Mouse (Mus musculus) CD4-positive, CD25-positive, alpha-beta regulatory T cell, adult 2 months (primary cell): ENCODE results near the gene Kazald1.
"Not testable (repeated sequence)": the region's sequence is repeated elsewhere in the genome, so short reads cannot be mapped to it uniquely, and the experiment has no call there.

ENCODE experiments used
- DNase-seq: peaks from one replicate; pipeline ENCODE4 v3.0.0-alpha.2; 2012; ENCODE audit warnings: low read depth, low spot score

Gene Kazald1

GRCm38 (mm10) chr19:45074580-45075322, at the start of gene Kazald1:
Gene Kazald1, plus strand, starts transcription at chr19:45075241.
- peak; percentile 95 for DNase-seq

- no peak for DNase-seq
Observed at GRCm38 (mm10) chr19:45025937-45026568, 49.0 kb upstream of the Kazald1 start.

GRCm38 (mm10) chr19:45026958-45027670, 47.9 kb upstream of the Kazald1 start:
- DNase-seq = no peak

- DNase-seq = no peak
Observed at GRCm38 (mm10) chr19:45027848-45028247, 47.2 kb upstream of the Kazald1 start.

- DNase-seq = no peak
Observed at GRCm38 (mm10) chr19:45028746-45029145, 46.3 kb upstream of the Kazald1 start.

- no peak for DNase-seq
Observed at GRCm38 (mm10) chr19:45029571-45029970, 45.5 kb upstream of the Kazald1 start.

- DNase-seq = peak; percentile 84
Observed at GRCm38 (mm10) chr19:45030111-45030510, 44.9 kb upstream of the Kazald1 start.

GRCm38 (mm10) chr19:45030746-45031693, 44.0 kb upstream of the Kazald1 start:
- peak; percentile 89 for DNase-seq

- DNase-seq = peak; percentile 84
Observed at GRCm38 (mm10) chr19:45031780-45032179, 43.3 kb upstream of the Kazald1 start.

- peak; percentile 69 for DNase-seq
Observed at GRCm38 (mm10) chr19:45032570-45033332, 42.3 kb upstream of the Kazald1 start.

- DNase-seq = peak; percentile 74
Observed at GRCm38 (mm10) chr19:45036867-45037266, 38.2 kb upstream of the Kazald1 start.

- not testable (repeated sequence) for DNase-seq
Observed at GRCm38 (mm10) chr19:45038198-45038597, 36.8 kb upstream of the Kazald1 start.

- DNase-seq = no peak
Observed at GRCm38 (mm10) chr19:45040214-45040613, 34.8 kb upstream of the Kazald1 start.

- DNase-seq = no peak
Observed at GRCm38 (mm10) chr19:45044389-45044927, 30.6 kb upstream of the Kazald1 start.

GRCm38 (mm10) chr19:45045236-45045635, 29.8 kb upstream of the Kazald1 start:
- no peak for DNase-seq

GRCm38 (mm10) chr19:45045651-45046050, 29.4 kb upstream of the Kazald1 start, which contains the start of gene Pdzd7:
Gene Pdzd7, minus strand, starts transcription at chr19:45045717.
- no peak for DNase-seq

- peak; percentile 91 for DNase-seq
Observed at GRCm38 (mm10) chr19:45046523-45047321, 28.3 kb upstream of the Kazald1 start.

- DNase-seq = peak; percentile 95
Observed at GRCm38 (mm10) chr19:45047417-45047934, 27.6 kb upstream of the Kazald1 start, which contains the start of gene Sfxn3. Gene Sfxn3, plus strand, starts transcription at chr19:45047503.
